Mouse (Mus musculus) adrenal gland, postnatal 4 days (tissue): ENCODE measurements around the gene Bche. TPM values are rescaled to one million over a fixed set of nuclear protein-coding genes. Genes with fewer than 3 reads are reported as not detected.

Experiments used
- DNase-seq, 2 experiments: peaks; one replicate each; pipeline ENCODE4 v3.0.0; 2021 to 2022; ENCODE audit warnings: low spot score in 2 of 2, mixed read lengths in 2 of 2
- long read RNA-seq, 2 experiments: library from polyadenylated mRNA; stranded (forward); transcript quantifications; one replicate each; pipeline ENCODE4 v2.0.0; 2021
- total RNA-seq, 2 experiments: library from RNA; stranded (reverse); gene quantifications; 2 replicates each; pipeline ENCODE4 v1.2.3; 2021

Bche gene
- 1 to 10 TPM; 4.7 to 9.3 TPM for total RNA-seq
- long read RNA-seq, experiment 1, partial matches to known transcripts, result 0 of 1 reads
- long read RNA-seq, experiment 1, other reads (novel, unspliced or antisense), result 1 of 1 reads
- long read RNA-seq, experiment 2, full-length matches to known transcripts, result 3 of 4 reads
- long read RNA-seq, experiment 2, partial matches to known transcripts, result 1 of 4 reads
- long read RNA-seq, experiment 2, other reads (novel, unspliced or antisense), result 0 of 4 reads

DNA sequence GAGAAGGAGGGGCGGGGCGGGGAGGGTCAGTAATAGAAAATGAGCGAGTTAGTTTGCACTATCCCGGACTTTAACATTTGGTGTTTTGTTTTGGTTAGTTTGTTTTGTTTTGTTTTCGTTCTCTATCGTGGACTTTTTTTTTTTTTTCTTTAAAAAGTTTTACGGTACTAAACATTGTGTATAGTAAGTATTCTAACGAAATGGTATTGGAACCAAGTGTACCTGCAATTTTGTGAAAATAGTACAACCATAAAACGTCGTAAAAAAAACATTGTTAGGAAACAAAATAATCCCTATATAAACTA is at the start of gene Bche:
TSS of gene Bche (minus strand) at position 6 of the 305 bp plus-strand sequence.
- DNase-seq, result no peak

GRCm38 (mm10) chr3:73741998-73742397 is 33.8 kb upstream of the Bche start:
- DNase-seq, result no peak

DNA sequence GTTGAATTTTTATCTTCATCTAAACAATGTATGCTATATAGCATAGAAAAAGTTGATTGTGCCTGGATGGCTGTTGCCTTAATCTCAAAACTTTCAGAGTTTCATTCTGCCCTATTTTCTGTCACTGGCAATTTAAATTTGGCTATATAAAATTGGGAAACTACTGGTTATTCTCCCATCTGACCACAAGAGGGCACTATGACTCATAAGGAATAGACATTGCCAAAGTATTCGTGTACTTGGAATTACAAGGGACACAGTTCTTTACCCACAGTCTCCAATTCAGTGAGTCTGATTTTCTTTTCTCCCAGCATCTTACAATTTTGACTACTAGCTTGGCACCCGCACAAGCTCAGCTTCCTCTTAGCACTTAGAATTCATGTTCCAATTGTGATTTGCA is 23.5 kb upstream of the Bche start:
- DNase-seq, result no peak

DNA sequence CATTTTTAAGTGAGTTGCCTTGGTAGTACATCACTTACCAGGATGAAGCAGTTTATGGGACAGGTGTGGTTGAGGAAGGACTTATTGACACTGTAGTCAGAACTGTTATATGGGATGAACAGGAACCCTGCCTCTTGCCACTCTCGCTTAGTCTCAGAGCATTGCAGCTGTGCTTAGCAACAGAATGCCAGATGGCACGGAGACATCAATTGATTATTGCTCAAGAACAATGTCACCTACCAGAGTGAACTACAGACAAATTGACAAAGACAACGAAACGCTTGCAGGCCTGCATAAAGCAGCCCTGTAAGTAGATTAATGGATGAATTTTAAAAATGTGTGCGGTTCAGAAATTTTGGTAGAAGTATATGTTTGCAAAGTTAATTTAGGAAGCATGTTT is 21.3 kb upstream of the Bche start:
- DNase-seq, result no peak

GRCm38 (mm10) chr3:73725711-73726110 is 17.5 kb upstream of the Bche start:
- DNase-seq, result no peak

GRCm38 (mm10) chr3:73724869-73725268 is 16.7 kb upstream of the Bche start:
- DNase-seq, result no peak

DNA sequence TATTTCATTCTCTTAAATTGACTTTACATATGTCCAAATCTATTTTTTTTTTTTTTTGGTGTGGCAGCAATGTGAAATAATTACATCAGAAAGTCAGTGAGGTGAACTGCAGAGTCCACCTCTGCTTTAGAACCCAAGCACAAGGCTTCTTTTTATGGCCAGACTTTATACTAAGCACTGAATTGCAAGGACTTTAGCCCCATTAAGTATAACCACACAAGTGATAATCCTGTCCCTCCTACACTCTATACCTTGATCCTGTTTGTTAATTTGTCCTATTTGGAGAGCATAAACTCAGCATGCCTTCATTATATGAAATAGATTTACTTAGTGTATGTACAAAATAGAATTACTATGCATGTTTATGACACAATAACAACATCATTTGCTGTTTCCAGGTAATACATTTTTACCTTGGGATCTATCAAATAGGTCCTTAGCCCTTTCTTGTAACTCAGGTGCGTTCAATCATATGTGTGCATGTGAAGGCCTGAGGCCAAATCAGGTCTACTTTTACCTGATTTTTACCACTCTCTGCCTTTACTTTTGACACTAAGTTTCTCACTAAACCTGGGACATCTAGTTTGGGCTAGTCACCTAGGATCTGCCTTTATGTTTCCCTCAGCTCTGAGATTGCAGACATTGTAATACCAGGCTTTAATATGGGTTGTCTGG is 9.5 kb upstream of the Bche start:
- DNase-seq, result no peak

- no peak for DNase-seq
Observed at GRCm38 (mm10) chr3:73709871-73710270, 1.7 kb upstream of the Bche start.

DNA sequence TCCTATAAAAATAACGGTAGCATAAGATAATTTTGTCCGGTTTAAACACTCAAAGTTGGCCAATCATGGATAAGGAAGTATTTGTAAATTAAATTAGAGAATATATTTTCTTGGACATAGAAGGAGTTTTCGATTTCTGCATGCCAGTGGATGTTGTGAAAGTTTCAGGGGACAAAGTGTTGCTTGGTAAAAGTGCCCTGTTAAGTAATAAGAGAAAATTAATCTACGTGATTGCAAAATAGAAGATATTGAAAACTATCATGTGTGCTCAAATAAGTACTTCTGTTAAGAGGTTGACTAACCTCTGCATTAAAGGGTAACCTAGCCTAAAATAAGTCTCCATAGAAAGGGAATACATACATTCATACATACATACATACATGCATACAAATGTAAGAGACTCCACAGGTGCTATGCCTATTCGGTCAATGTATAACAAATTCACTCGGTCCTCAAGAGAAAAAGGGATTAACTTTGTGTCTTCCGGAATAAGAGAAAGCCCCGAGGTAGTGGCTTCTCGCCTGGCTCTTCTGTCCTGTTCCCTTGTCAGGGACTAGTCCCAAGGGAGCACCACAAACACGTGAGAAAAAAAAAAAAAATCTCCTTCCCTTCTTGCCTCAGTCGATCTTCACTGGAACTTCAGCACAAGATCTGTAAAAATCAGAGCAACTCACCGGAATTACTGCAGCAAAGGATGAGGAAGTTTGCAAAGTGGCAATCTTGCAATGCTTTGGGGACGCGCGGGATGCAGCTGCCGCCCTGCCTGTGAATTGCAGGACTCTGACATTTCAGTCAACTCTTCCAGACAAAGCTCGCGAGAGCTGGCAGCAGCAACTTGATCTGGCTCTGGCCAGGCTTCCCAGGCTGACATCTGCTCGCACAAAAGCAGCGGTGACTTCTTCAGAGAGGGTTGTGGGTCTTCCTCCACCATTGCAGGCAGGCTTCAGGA is 480 bp downstream of the Bche start:
- peak; percentile 8 to 45 for DNase-seq

DNA sequence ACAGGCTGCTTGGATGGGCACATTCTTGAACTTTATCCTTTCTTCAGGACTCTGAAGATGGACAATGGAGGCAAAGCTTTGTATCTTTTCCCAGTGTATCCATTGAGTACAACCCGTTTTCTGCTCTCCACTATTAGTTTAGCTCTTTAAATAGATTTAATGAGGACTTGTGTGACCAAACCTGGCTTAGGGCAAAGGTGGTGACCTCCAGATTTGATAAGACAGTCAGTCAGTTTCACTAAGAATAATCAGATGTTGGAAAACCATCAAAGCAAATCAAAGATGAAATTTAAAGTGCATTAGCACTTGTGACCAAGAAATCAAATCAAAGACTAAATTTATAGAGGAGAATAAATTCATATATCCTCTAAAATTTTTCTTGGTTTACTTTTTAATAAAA is 1.7 kb downstream of the Bche start:
- DNase-seq, result no peak

GRCm38 (mm10) chr3:73698889-73699288 is 9.3 kb downstream of the Bche start:
- no peak for DNase-seq

- DNase-seq, result no peak
Observed at GRCm38 (mm10) chr3:73673333-73673732, 34.9 kb downstream of the Bche start.

- no peak for DNase-seq
Observed at GRCm38 (mm10) chr3:73668172-73668571, 40.0 kb downstream of the Bche start.

- DNase-seq, result no peak
Observed at GRCm38 (mm10) chr3:73667245-73668131, 40.7 kb downstream of the Bche start.

- no peak for DNase-seq
Observed at GRCm38 (mm10) chr3:73650281-73650680, 57.9 kb downstream of the Bche start.

DNA sequence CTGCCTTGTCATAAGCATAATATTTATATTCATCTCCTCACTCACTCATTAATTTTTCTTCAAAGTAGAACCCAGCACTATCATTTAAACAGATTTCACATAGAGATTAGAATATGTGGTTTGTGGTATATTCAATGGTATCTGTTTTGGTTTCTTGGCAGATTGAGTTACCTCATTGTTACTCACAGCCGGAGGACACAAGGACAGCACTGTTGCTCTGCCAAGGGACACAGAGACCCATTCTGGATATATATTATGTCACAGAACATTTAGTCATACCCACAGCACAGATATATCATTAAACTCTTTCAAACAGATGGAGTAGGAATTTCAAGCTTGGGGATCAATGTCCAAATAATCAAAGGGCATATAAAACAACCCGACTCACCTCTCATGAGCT is 61.2 kb downstream of the Bche start:
- DNase-seq, result no peak

- no peak for DNase-seq
Observed at GRCm38 (mm10) chr3:73611421-73611820, 96.8 kb downstream of the Bche start.

DNA sequence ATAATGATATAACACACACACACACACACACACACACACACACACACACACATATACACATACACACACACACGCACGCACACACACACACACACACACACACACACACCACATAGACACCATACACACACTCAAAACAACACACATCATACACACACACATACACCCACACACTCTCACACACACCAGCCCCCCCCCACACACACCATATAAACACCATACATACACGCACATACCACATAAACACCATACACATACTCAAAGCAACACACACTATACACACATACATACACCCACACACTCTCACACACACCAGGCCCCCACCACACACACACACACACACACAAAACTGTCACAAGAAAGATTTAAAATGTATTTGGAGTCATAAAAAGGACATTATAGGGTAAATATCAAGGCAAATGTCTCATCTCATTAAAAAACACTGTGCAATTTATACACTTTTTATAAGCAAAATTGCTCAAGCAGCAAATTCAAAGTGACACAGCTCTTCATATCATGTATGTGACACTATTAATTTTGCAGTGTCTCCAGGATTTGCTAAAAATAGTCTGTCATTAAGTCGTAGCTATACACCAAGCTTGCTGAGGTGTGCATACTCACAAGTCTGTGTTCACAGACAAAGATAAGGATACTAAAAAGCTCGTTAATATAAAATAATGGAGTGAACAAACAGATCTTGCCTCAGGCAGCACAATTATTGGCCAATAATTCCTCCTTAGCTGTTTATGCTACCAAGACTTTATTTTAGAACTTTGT is 116.3 kb downstream of the Bche start:
- DNase-seq, result no peak
